Mouse (Mus musculus) G1E (cell line): Measurements from ENCODE around the gene Grik5.

Source experiments
- CTCF ChIP-seq: IDR thresholded peaks from 2 replicates; pipeline ENCODE4 v1.5.1; 2012; ENCODE audit warnings: low read depth, low read length, inconsistent platforms, mixed read lengths
- POLR2AphosphoS5 ChIP-seq: IDR thresholded peaks from 2 replicates; pipeline ENCODE4 v1.6.1; 2012; ENCODE audit warnings: low read depth, low read length, inconsistent platforms; ENCODE audit not compliant: insufficient replicate concordance
- TAL1 ChIP-seq: conservative IDR thresholded peaks from 2 replicates; pipeline ENCODE4 v1.6.1; 2012; ENCODE audit warnings: low read depth, low read length, inconsistent platforms, mixed read lengths

DNA sequence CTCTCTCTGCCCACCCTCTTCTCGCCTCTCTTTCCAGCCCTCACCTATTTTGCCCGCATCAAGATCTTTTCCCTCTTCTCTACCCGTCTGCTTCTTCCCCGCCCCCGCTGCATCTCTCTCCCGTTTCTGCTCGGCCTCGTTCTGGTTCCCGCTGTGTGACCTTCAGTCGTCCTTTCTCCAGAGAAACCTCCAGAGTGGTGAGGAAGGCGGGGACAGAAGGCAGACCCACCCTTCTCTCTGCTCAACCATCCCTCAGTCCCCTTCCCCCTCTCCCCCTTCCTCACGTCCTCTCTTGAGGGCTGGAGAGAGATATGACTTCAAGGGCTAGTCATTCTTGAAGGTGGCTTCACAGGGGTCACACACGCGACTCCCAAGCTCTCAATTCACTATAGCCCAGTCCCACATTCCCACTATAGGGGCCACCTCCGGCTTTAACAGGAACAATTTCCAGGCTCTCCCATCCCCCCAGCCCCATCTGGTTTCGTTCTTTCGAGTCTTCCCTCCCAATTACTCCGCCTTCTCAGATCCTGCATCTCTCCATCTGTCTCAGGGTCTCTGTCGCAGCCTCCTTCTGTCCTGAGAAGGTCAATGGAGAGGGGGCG, 62.9 kb downstream of the Grik5 start:
- no peak for TF ChIP-seq CTCF
- TF ChIP-seq TAL1 = no peak
- no peak for TF ChIP-seq POLR2AphosphoS5
